Mouse (Mus musculus): ENCODE data around the gene H2-K1. TPM values are rescaled to one million over a fixed set of nuclear protein-coding genes. Genes with fewer than 3 reads are reported as not detected.
A peak's percentile ranks its signal among the peaks of the same experiment; 100 is the strongest.

H2-K1 gene
- polyA plus RNA-seq, 1 experiment = 298 TPM

- TF ChIP-seq POLR2A (IDR thresholded peaks at IDR 0.05; ENCODE audit: control insufficient read depth, low read depth, low read length) = 0 out of 2 replicates have a peak, but pooled peaks have one; percentile 17
- no peak for TF ChIP-seq CTCF (IDR thresholded peaks at IDR 0.05; ENCODE audit: control insufficient read depth, insufficient read depth, insufficient replicate concordance, low read depth, low read length)
- Histone ChIP-seq H3K27me3 (ENCODE audit: control insufficient read depth, insufficient read depth, low read length) (no peaks in the 10 kb centered on the region), H3K36me3 (ENCODE audit: control insufficient read depth, insufficient read depth, low read length) (peaks cover 2% of the 10 kb centered on the region; the same call in 1 of the 2 replicates), H3K27ac (ENCODE audit: control insufficient read depth, insufficient read depth, low read depth, low read length) (peak overlapping the region; percentile 52), H3K4me3 (ENCODE audit: control insufficient read depth, low read depth, low read length) (peak overlapping the region; percentile 83), H3K4me1 (ENCODE audit: control insufficient read depth, insufficient read depth, low read length) (peaks cover 46% of the 10 kb centered on the region)
Observed at GRCm38 (mm10) chr17:34026917-34027655, 26.9 kb upstream of the H2-K1 start.

GRCm38 (mm10) chr17:34026221-34026620, 26.1 kb upstream of the H2-K1 start:
- TF ChIP-seq CTCF (IDR thresholded peaks at IDR 0.05; ENCODE audit: control insufficient read depth, insufficient read depth, insufficient replicate concordance, low read depth, low read length) = no peak
- no peak for TF ChIP-seq POLR2A (IDR thresholded peaks at IDR 0.05; ENCODE audit: control insufficient read depth, low read depth, low read length)
- H3K4me3 ChIP-seq (ENCODE audit: control insufficient read depth, low read depth, low read length) = no peak overlapping the region
- no peaks in the 10 kb centered on the region for H3K27me3 ChIP-seq (ENCODE audit: control insufficient read depth, insufficient read depth, low read length)
- no peak overlapping the region for H3K27ac ChIP-seq (ENCODE audit: control insufficient read depth, insufficient read depth, low read depth, low read length)
- H3K36me3 ChIP-seq (ENCODE audit: control insufficient read depth, insufficient read depth, low read length) = peaks cover 2% of the 10 kb centered on the region; the same call in 1 of the 2 replicates
- H3K4me1 ChIP-seq (ENCODE audit: control insufficient read depth, insufficient read depth, low read length) = peaks cover 48% of the 10 kb centered on the region

- Histone ChIP-seq H3K36me3 (ENCODE audit: control insufficient read depth, insufficient read depth, low read length) (peaks cover 2% of the 10 kb centered on the region; the same call in 1 of the 2 replicates), H3K27ac (ENCODE audit: control insufficient read depth, insufficient read depth, low read depth, low read length) (no peak overlapping the region), H3K4me1 (ENCODE audit: control insufficient read depth, insufficient read depth, low read length) (peaks cover 48% of the 10 kb centered on the region), H3K27me3 (ENCODE audit: control insufficient read depth, insufficient read depth, low read length) (no peaks in the 10 kb centered on the region), H3K4me3 (ENCODE audit: control insufficient read depth, low read depth, low read length) (no peak overlapping the region)
- TF ChIP-seq POLR2A (IDR thresholded peaks at IDR 0.05; ENCODE audit: control insufficient read depth, low read depth, low read length) = no peak
- no peak for TF ChIP-seq CTCF (IDR thresholded peaks at IDR 0.05; ENCODE audit: control insufficient read depth, insufficient read depth, insufficient replicate concordance, low read depth, low read length)
Observed at GRCm38 (mm10) chr17:34025756-34026151, 25.6 kb upstream of the H2-K1 start.

GRCm38 (mm10) chr17:34024861-34025755, 25.0 kb upstream of the H2-K1 start:
- Histone ChIP-seq H3K4me3 (ENCODE audit: control insufficient read depth, low read depth, low read length) (peak overlapping the region; percentile 85), H3K27me3 (ENCODE audit: control insufficient read depth, insufficient read depth, low read length) (no peaks in the 10 kb centered on the region), H3K36me3 (ENCODE audit: control insufficient read depth, insufficient read depth, low read length) (peaks cover 2% of the 10 kb centered on the region; the same call in 1 of the 2 replicates), H3K4me1 (ENCODE audit: control insufficient read depth, insufficient read depth, low read length) (peaks cover 44% of the 10 kb centered on the region), H3K27ac (ENCODE audit: control insufficient read depth, insufficient read depth, low read depth, low read length) (peak overlapping the region; percentile 12)
- TF ChIP-seq POLR2A (IDR thresholded peaks at IDR 0.05; ENCODE audit: control insufficient read depth, low read depth, low read length) = no peak
- TF ChIP-seq CTCF (IDR thresholded peaks at IDR 0.05; ENCODE audit: control insufficient read depth, insufficient read depth, insufficient replicate concordance, low read depth, low read length) = no peak

- peak within 1 kb of the TSS; percentile 41 for H3K27ac ChIP-seq (ENCODE audit: control insufficient read depth, insufficient read depth, low read depth, low read length)
- peaks cover 44% of the 10 kb centered on the region for H3K4me1 ChIP-seq (ENCODE audit: control insufficient read depth, insufficient read depth, low read length)
Observed at GRCm38 (mm10) chr17:34024317-34024821, 24.2 kb upstream of the H2-K1 start, which contains the start of gene Ring1. Gene Ring1 (minus strand): TSS chr17:34024680.

GRCm38 (mm10) chr17:34023678-34024077, 23.5 kb upstream of the H2-K1 start:
- Histone ChIP-seq H3K27ac (ENCODE audit: control insufficient read depth, insufficient read depth, low read depth, low read length) (no peak overlapping the region), H3K4me3 (ENCODE audit: control insufficient read depth, low read depth, low read length) (peak overlapping the region; percentile 85), H3K36me3 (ENCODE audit: control insufficient read depth, insufficient read depth, low read length) (peaks cover 2% of the 10 kb centered on the region; the same call in 1 of the 2 replicates), H3K27me3 (ENCODE audit: control insufficient read depth, insufficient read depth, low read length) (no peaks in the 10 kb centered on the region), H3K4me1 (ENCODE audit: control insufficient read depth, insufficient read depth, low read length) (peaks cover 44% of the 10 kb centered on the region)
- TF ChIP-seq CTCF (IDR thresholded peaks at IDR 0.05; ENCODE audit: control insufficient read depth, insufficient read depth, insufficient replicate concordance, low read depth, low read length) (no peak), POLR2A (IDR thresholded peaks at IDR 0.05; ENCODE audit: control insufficient read depth, low read depth, low read length) (no peak)

More at GRCm38 (mm10) chr17:34024317-34024821, 24.2 kb upstream of the H2-K1 start, which contains the start of gene Ring1:
- TF ChIP-seq CTCF (IDR thresholded peaks at IDR 0.05; ENCODE audit: control insufficient read depth, insufficient read depth, insufficient replicate concordance, low read depth, low read length) = no peak
- peak; percentile 78; the same call in 1 of the 2 replicates for TF ChIP-seq POLR2A (IDR thresholded peaks at IDR 0.05; ENCODE audit: control insufficient read depth, low read depth, low read length)
- Histone ChIP-seq H3K4me3 (ENCODE audit: control insufficient read depth, low read depth, low read length) (peak within 1 kb of the TSS; percentile 85), H3K27me3 (ENCODE audit: control insufficient read depth, insufficient read depth, low read length) (no peaks in the 10 kb centered on the region), H3K36me3 (ENCODE audit: control insufficient read depth, insufficient read depth, low read length) (peaks cover 2% of the 10 kb centered on the region; the same call in 1 of the 2 replicates)
